Mouse (Mus musculus) cerebellum, postnatal 10 days (tissue): ENCODE measurements around the gene Olfr1537.

Experiments
- DNase-seq, 2 experiments: peaks; one replicate each; pipeline ENCODE4 v3.0.0; 2021; ENCODE audit warnings: mixed read lengths in 2 of 2

Gene Olfr1537

GRCm38 (mm10) chr9:39249894-39250293, at the start of gene Olfr1537:
Gene Olfr1537, minus strand, starts transcription at chr9:39249994.
- no peak for DNase-seq

- DNase-seq = no peak
Observed at GRCm38 (mm10) chr9:39287136-39287535, 37.3 kb upstream of the Olfr1537 start.

GRCm38 (mm10) chr9:39276718-39277117, 26.9 kb upstream of the Olfr1537 start, which contains the start of gene Olfr945:
Gene Olfr945, minus strand, starts transcription at chr9:39276818.
- no peak for DNase-seq

DNA sequence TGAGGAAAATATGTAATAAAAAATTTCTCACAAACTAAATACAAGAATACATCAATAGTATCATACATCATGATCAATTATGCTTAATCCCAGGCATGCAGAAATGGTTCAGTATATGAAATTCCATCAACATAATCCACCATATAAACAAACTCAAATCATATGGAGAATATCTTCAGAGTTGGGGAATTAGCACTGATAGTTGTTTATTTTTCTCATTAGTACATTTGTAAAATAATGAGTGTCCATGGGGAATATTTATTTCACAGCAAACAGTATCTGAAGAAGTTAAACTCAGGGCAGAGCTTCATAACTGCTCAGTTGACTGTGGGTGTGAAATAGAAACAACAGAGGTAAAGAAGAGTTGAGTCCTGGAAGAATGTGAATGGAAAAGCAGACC, 48.2 kb downstream of the Olfr1537 start, which contains the start of gene Olfr944:
Gene Olfr944 (plus strand): TSS at position 301 of the 400 bp plus-strand sequence.
- no peak for DNase-seq
